Mouse (Mus musculus) lung, postnatal 0 days (tissue): Measurements from ENCODE around the gene Als2cr12.
"Not testable (repeated sequence)": the region's sequence is repeated elsewhere in the genome, so short reads cannot be mapped to it uniquely, and the experiment has no call there.

ENCODE experiments used
- CTCF ChIP-seq: IDR thresholded peaks from 2 replicates; pipeline ENCODE4 v1.5.1; 2016; ENCODE audit warnings: antibody characterized with exemption, mild to moderate bottlenecking
- EP300 ChIP-seq: IDR thresholded peaks from 2 replicates; pipeline ENCODE4 v1.6.1; 2016; ENCODE audit warnings: antibody characterized with exemption, mild to moderate bottlenecking, control low read depth

GRCm38 (mm10) chr1:58651571-58652456, 44.0 kb downstream of the Als2cr12 start:
- TF ChIP-seq CTCF, EP300: not testable (repeated sequence)
